Mouse (Mus musculus): ENCODE results near the gene Gal3st1.

DNA sequence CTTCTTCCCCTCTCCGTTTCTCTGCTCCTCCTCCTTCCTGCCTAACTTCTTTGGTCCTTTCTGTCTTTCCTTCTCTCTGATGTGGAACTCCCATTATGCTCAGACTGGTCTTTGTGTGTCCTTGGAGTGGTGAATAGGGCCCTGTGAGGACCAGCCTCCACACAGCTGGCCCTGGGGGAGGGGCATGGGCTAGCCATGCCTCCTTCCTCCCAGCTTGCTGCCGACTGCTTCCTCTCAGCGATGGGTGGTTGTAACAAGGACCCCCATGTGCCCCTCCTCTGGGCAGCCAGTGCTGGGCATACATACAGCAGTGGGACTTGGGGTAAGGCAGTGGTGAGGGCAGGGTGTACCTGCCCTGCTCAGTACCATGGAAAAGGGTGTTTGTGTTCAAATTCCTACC is 9.1 kb upstream of the Gal3st1 start:
- TF ChIP-seq POLR2A (IDR thresholded peaks at IDR 0.05; ENCODE audit: control insufficient read depth, low read depth, low read length) (no peak), CTCF (IDR thresholded peaks at IDR 0.05; ENCODE audit: control insufficient read depth, insufficient read depth, insufficient replicate concordance, low read depth, low read length) (no peak)
